Mouse (Mus musculus) cerebellum, postnatal 4 days (tissue): ENCODE measurements around the gene Traip.

Experiments
- DNase-seq, 2 experiments: peaks; one replicate each; pipeline ENCODE4 v3.0.0; 2022; ENCODE audit warnings: low spot score in 2 of 2, mixed read lengths in 1 of 2

Gene Traip

GRCm38 (mm10) chr9:107971690-107972541 lies 22.0 kb downstream of the Traip start:
- DNase-seq, result no peak

DNA sequence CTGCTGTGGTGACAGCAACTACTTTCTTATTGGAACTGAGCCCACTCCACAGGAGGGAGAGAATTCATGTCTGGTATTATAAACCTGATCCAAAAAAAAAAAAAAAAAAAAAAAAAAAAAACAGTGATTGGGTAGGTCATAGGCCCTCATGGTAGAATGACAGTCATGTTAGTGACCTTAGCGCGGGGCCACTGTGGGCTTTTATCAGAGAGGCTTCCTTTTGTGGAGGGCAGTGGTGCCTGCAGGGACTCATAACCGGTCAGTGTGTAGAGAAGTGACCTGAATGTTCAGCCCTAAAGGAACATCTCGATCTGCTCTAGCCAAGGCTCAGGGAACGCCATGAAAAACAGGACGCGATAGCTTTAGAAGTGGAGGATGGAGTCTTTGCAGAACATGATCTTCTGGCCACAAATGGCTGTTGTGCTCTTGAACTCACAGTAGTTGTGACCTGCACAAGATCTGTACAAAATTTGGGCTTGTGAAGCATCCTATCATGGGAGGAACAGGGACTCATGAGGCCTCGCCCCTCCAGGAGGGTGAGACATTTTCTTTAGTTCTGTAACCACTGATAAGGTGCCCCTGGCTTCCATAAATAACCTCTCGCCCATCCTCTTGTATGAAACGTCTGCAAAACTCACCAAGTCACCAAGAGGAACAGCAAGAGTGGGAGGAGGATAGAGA lies 24.7 kb downstream of the Traip start:
- no peak for DNase-seq

DNA sequence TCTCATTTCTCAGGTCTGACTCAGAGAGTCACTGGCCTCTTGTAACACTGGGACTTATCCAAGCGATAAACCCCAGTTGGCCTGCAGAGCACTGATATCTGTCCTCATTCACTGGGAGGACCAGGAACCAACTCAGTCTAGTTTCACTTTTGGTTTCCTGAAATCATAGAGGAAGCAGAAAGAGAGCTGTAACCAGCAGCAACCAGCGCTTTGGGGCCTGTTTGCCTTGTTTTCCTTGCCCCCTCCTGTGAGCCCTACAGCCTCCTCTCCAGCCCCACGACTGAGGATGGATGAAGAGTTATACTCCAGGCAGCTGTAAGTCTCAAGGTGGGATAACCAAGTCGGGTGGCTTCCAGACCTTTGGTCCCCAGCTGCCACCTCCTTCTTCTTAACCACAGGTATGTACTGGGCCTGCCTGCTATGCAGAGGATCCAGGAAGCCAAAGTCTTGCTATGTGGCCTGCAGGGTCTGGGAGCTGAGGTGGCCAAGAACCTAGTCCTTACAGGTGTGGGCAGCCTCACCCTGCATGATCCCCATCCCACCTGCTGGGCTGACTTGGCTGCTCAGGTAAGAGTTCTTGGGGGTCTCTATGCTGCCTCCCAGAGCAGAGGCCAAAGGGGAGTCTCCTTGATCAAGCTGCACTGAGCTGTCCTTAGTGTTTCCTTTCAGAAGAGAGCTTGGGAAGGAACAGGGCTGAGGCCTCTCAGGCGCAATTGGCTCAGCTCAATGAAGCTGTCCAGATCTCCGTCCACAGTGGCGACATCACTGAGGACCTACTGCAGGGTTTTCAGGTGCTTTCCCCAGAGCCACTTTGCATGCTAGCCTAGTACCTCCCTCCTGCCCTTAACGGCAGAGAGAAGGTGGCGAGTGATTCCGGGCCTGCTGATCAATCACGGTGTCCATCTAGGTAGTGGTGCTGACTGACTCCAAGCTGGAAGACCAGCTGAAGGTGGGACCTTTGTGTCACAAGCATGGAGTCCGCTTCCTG lies 25.8 kb downstream of the Traip start, which contains the start of gene Uba7:
TSS of gene Uba7 (plus strand) at position 107 of the 988 bp plus-strand sequence.
- DNase-seq, result no peak

DNA sequence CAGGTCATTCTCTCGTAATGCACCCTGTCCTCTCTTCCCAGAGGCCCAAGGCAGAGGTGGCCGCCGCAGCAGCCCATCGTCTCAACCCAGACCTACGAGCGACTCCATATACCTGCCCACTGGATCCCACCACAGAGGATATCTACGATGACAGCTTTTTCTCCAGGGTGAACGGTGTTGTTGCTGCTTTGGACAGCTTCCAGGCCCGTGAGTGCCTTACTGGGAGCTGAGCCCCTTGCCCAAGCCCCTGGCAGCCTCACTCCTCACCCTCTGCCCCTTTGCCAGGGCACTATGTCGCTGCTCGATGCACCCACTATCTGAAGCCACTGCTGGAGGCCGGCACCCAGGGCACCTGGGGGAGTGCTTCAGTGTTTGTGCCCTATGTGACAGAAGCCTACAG lies 28.9 kb downstream of the Traip start:
- no peak for DNase-seq

GRCm38 (mm10) chr9:107981684-107982605 lies 32.0 kb downstream of the Traip start:
- no peak for DNase-seq

DNA sequence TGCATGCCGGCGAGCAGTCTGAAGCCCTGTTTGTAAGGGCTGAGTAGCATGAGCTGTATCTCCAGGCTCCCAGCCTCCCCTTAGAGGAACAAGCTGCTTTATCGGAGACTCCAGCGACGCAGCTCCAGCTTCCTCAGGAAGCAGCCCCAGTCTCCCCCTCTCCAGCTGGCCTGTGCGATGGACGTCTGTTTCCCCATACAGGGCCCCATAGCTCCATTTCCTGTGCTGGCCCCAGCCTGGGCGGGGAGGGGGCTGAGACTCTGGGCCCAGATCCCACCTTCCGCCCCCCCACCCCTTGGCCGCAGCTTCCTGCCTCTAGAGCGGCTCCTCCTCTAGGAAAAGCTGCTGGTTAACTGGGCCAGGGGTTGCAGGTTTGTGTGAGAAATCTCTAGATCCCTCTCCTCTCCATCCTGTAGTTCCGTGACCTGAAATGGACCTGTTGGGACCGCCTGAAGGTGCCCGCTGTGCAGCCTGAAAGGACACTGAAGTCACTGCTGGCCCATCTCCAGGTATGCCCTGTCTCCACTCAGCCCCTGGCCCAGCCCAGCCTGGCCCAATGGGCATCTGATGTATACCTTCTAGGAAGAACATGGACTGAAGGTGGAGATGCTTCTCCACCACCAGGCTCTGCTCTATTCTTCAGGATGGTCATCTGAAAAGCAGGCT lies 32.9 kb downstream of the Traip start, which contains the start of gene Gm20661:
TSS of gene Gm20661 (plus strand) at position 378 of the 666 bp plus-strand sequence.
- DNase-seq, result no peak

DNA sequence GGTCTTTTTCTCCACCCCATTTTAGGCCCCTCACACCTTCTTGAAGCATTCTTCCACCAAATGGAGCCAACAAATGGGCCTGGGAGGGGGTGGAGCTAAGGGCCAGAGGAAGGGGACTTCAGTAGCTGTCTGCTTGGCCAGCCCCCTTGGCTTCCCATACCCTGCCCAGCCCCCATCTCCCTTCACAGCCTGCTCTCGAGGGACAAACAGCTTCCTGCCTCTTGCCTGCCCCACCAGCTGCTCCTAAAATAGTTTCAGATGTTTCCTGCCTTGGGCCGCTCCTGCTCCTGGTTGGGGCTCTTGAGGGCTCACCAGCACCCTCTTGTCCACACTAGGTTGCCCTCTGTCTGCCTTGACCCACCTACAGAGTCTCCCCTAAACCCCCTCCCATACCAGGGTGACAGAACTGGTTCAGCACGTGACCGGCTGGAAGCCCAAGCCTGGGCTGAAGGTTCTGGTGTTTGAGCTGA lies 33.5 kb downstream of the Traip start:
- DNase-seq, result no peak

DNA sequence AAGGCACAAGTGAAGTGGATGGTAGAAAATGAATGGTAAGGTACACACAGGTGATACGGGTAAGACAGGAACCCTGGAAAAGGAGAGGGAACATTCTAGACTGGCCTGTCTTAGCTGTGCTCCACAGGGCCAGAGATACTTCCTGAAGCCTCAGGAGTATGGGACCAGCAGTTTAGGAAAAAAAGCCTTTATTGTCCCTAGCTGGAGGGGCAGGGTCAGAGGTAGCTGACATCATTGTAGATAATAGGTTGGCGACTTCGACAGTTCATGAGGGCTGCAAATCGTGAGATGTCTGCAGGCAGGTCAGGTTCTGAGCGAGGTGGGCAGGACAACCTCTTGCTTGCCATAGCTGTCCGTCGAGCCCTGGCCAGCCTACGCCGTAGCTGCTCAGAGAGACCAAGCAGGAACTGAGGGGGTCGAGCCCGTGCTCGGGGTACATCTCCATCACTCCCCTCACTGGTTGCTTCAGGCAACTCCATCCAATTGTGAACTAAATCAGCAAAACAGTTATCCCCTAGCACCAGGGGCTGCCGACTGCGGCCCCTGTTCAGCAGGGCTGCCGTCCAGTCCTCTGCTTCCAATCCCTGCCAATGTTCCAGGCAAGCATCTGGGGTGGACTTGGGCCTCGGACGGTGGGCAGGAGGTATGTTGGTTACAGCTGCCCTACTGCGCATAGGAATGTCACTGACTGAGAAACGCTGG lies 34.3 kb downstream of the Traip start:
- no peak for DNase-seq

- no peak for DNase-seq
Observed at GRCm38 (mm10) chr9:107984754-107985055, 34.8 kb downstream of the Traip start.

DNA sequence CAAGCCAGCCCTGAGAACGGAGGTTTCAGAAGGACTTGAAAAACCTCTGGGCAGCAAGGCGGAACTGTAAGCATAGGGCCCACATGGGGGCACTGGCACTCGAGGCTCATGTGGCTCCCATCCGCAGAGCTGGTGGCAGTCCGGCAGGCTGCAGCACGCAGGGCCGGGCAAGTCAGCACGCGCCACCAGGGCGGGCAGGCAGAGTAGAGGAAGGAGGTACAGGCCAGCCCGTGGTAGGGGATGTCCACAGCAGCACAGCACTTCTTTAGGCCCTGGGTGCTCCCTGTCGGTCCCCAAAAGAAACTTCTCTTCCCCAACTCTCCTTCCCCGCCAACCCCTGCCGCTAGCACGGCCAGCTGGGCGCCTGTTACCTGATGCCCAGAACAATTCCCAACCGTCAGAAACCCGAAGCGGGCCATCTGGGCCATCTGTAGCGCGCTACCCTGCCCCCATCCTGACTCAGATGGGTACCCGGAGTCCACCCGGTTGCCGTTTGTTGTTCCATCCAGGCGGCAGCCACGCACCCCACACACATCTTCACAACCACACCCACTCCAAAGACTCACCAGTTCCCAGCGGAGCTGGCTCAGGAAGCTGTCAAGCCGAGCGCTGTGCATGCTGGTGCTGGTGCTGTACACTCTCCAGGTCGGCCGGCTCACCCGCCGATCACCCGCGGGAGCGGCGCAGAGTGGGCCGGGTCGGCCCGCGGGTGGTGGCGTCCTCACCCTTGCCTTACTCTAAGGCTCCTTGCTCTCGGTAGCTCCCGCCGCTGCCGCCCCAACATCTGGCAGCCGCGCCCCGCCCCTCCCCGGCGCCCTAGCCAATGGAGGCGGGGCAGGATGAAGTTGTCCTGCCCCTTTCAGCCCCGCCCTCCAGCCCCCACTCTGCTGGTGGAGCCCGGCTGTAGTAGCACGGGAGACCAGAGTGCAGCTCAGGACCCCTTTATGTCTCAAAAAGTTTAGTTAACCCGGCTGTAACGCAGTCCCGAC lies 35.5 kb downstream of the Traip start, which contains the start of gene Inka1:
TSS of gene Inka1 (minus strand) at position 749 of the 989 bp plus-strand sequence.
- peak in 1 of 2 experiments; percentile 64 for DNase-seq

DNA sequence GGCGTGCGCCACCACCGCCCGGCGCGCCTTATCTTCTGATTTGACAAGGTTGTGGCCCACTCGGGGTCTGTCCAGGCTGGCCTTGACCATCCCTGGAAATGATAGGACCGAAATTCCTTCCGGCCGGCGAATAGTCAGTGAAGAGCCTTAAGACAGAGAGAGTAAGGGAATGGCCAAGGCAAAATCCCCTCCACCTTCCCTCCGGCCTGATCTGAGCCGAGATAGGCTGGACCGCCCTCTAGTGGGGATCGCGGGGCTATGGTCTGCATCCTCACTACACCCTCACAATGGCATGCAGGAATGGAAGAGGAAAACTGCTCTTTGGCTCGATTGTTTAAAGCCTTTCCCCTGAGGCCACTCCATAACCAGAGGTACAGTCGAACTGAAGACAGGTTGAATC lies 36.4 kb downstream of the Traip start:
- DNase-seq, result peak in 1 of 2 experiments; percentile 78

DNA sequence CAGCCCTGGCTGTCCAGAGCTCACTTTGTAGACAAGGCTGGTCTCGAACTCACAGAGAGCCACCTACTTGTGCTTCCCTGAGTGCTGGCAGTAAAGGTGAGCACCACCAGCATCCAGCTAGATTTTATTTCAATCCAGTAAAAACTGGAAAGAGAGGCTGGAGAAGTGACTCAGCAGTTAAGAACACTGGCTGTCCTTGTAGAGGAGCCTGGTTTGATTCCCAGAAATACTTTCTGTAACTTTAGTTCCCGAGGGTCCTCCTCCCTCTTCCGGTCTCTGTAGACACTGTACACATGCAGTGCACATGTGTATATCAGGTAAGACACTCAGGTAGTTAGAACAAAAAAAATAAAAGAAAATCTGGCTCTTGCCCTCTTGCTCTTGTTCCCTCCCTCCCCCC lies 38.0 kb downstream of the Traip start:
- no peak for DNase-seq

DNA sequence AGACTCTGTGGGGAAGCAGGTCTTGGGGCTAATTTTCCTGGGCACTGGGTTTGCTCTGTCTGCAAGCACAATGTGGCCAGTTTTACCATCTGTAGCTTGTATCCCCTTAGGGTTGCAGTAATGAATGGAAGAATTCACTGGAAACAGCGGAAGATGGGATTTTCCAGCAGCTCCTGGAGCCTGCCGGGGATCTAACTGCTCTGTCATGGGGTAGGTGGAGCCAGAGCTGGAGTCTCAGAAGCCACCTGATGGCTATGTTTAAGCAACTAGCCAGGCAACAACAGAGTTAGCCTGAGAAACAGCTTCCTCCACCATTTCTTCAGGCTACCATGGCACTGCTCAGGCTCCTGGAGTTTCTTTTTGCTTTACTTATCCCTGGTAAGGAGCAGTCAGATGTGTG lies 42.3 kb downstream of the Traip start, which contains the start of gene Cdhr4:
TSS of gene Cdhr4 (plus strand) at position 301 of the 400 bp plus-strand sequence.
- no peak for DNase-seq

DNA sequence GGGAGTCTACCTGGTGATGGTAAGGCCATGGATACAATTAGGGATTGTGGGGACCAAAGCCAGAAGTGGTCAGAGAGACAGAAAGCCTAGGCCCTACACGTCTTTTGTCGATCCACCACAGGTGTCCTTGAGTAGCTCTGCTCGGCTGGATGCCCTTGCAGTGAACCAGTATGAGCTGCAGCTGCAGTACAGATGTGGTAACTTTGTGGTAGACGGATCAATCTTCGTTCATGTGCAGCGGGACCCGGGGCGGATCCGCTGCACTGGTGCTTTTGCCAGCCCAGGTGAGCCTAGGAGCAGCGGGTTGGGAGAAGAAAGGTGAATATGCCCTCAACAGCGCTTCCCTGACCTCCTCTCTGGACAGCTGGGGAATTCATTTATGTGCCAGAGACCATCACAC lies 43.1 kb downstream of the Traip start:
- DNase-seq, result no peak

DNA sequence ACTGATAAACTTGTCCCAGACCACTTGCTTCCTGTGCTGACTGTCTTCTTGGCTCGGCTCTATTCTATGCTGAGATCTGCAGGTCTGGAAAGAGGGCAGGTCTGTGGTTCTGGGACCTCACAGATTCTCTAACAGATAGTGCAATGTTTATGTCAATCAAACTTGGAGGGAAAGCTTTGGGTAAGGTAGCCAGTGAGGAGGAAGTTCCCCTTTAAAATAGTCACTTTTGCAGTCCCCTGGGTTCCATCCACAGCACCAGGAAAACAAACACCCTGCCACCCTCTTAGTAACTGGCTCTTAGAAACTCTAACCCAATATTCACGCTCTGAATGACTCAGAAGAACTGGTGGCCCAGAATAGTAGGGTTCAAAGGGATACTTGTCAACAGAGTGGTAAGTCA lies 44.5 kb downstream of the Traip start:
- DNase-seq, result no peak

DNA sequence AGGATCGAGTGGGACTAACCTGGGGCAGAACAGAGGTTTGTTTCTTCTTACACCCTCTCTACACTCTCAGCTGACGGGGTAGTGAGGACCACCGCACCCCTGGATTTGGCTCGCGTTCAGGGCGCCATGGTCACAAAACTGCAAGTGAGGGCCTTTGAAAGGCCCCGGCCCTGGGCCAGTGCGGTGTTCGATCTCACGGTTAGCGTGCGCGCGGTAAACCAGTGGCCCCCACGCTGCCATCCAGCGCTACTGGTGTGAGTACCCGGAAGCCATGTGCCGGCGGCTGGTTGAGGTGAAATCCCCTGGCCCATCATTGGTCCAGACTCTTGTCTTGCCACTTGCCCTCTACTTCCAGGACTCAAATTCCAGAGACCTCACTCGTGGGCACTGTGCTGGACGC lies 45.6 kb downstream of the Traip start:
- DNase-seq, result no peak

GRCm38 (mm10) chr9:107996049-107996448 lies 46.1 kb downstream of the Traip start, which contains the start of gene Gm20662:
TSS of gene Gm20662 (plus strand) at chr9:107996349.
- no peak for DNase-seq
